Mouse (Mus musculus): ENCODE results near the gene A2m.

The A2m gene

GRCm38 (mm10) chr6:121635076-121635475 is at the start of gene A2m:
TSS of gene A2m (plus strand) at chr6:121635376.
- DNase-seq (ENCODE audit: low read depth, low spot score) = no peak

GRCm38 (mm10) chr6:121590131-121590530 is 45.0 kb upstream of the A2m start:
- no peak for DNase-seq (ENCODE audit: low read depth, low spot score)

GRCm38 (mm10) chr6:121600927-121601326 is 34.2 kb upstream of the A2m start:
- no peak for DNase-seq (ENCODE audit: low read depth, low spot score)

- DNase-seq (ENCODE audit: low read depth, low spot score) = no peak
Observed at GRCm38 (mm10) chr6:121607861-121608260, 27.3 kb upstream of the A2m start.

- DNase-seq (ENCODE audit: low read depth, low spot score) = no peak
Observed at GRCm38 (mm10) chr6:121611796-121612195, 23.4 kb upstream of the A2m start.

GRCm38 (mm10) chr6:121617476-121617875 is 17.7 kb upstream of the A2m start:
- DNase-seq (ENCODE audit: low read depth, low spot score) = no peak

GRCm38 (mm10) chr6:121622525-121622924 is 12.7 kb upstream of the A2m start:
- no peak for DNase-seq (ENCODE audit: low read depth, low spot score)

GRCm38 (mm10) chr6:121634520-121634919 is 656 bp upstream of the A2m start:
- DNase-seq (ENCODE audit: low read depth, low spot score) = no peak

- DNase-seq (ENCODE audit: low read depth, low spot score) = no peak
Observed at GRCm38 (mm10) chr6:121635878-121636371, 749 bp downstream of the A2m start.

- DNase-seq (ENCODE audit: low read depth, low spot score) = no peak
Observed at GRCm38 (mm10) chr6:121648499-121648898, 13.3 kb downstream of the A2m start.
